Mouse (Mus musculus) embryonic fibroblast, embryonic 13.5 days (primary cell): ENCODE results near the gene Socs3.

Experiments
- CTCF ChIP-seq: IDR thresholded peaks from 2 replicates; pipeline ENCODE4 v1.5.1; 2011; ENCODE audit warnings: mild to moderate bottlenecking, control low read depth, low read length, moderate library complexity, borderline replicate concordance; ENCODE audit not compliant: insufficient read depth
- POLR2A ChIP-seq: IDR thresholded peaks from 2 replicates; pipeline ENCODE4 v1.6.1; 2011; ENCODE audit warnings: low read depth, mild to moderate bottlenecking, control low read depth, low read length, moderate library complexity

DNA sequence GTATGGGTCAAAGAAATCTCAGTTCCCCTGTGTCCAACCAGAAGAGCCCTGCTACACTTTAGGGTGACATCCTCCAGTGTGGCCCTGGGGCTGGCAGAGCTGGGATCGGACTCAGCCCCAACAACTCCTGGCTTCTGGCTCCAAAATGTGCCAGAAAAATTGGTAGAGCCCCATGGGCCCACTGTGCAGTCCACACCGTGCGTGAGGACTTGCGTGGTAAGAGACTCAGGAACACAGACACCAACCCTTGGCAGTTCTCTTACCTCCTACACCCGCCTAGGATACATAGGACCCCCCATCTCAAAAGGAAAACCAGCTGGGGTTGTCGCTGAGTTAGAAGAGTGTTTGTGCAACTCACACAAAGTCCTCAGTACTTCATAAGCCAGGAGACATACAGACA lies 29.0 kb downstream of the Socs3 start:
- TF ChIP-seq POLR2A (no peak), CTCF (no peak)
